Mouse (Mus musculus) adrenal gland, adult (tissue): Measurements from ENCODE around the gene Gm39566.

Source experiments
- DNase-seq, 2 experiments: peaks; one replicate each; pipeline ENCODE4 v3.0.0; 2022 to 2023; ENCODE audit warnings: low spot score in 1 of 2; ENCODE audit not compliant: inconsistent age in 2 of 2

Gene Gm39566

DNA sequence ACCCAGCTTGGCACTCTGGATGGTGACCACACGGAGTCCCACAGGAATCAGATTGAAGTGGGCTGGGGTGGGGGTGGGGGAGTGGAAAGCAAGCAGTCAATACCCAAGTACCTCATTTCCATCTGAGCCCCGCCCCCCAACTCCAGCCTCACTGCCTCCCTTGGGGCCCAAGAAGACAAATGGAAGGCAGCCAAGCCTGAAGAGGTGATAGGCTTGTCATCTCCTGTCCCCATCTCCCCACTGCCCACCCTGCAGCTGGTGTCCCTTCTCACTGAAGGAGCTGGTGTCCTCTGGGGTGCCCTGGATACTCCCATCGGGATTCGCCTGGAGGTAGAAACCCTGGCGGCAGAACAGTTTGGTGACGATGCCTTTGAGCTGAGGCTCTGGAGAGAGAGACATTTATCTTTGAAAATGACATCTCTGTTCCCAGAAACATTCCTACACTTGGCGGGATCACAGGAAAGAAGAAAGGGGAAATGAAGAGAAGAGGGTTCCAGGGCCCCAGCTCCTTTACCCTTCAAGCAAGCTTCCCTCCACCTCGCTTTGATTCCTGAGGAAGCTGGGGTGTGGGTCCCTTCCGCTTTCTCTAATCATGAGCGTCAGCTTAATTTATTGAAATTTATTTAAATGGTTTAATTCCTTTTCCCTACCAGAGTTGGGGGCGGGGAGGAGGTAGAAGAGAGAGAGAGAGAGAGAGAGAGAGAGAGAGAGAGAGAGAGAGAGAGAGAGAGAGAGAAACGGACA lies 15.5 kb downstream of the Gm39566 start:
- DNase-seq, result peak; percentile 50 to 66

DNA sequence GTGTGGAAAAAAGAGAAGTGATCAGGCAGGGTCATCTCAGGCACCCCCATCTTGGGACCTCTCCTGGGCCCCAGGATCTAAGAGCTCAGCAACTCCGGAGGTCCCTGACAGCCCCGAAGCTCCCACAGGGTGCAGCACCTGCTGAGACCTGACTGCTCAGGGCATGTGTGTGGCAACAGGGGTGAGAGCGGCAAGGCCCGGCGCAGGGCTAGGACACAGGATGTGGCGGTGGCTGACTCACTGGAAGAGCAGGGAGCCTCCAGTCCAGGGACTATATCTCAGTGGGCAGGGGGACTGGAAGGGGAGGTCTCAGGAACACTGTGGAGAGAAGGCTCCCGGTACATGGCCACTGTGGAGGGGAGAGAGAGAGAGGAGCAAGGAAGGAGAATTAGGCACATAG lies 17.2 kb downstream of the Gm39566 start:
- no peak for DNase-seq

DNA sequence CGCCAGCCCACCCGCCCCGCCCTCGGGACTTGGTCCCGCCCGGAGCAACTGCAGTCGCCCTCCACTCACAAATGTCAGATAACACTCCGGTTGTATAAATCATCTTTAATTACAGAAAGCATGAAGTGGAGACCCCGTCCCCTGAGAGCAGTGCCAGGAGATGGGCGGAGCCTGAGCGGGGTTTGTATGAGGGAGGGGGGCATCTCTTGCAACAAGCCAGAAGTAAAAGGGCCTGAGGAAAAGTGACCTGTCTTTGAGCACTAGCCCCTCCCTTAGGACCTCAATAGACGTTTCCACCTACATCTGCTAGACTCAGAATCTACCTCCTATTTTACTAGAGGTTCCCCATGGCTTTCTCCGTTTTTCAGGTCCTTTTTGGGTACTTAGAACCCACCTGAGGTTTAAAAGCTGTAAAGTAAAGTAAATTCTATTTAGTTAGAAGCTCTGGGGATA lies 19.1 kb downstream of the Gm39566 start:
- no peak for DNase-seq

DNA sequence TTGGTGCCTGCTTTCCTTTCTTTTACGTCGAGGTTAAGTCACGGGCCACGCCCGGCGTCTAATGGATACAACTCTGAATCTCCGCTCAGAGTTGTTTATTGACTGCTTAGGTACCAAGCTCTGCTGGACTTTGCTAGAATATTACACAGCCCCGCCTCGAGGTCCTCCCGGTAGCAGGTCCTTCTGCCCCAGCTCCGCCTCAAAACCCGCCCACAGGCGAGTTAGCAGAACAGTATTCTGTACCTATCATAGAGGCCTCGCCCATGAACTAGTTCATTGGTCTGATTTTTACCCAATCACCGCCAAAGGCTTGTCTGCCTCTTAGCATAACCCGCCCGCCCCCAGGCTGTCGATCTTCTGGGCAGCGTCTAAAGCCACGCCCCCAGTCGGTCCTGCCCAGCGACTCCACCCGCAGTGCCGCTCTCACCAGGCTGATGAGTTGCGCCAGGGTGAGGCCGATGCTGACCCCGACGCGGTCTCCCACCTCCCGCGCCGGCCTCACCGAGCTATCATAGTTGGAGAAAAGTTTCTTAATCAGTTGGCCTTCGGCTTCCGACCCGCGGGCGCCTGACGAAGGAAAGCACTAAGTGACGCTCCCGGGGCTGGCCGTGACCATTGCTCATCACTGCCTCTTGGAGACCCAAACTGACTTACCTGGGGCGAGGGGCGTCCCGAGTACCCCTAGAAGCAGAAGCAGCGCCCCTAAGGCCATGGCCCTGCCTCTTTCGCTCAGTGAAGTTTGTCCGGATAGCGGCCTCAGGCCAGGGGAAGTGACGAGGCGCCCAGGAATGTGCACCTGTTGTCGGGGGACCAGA lies 19.7 kb downstream of the Gm39566 start, which contains the start of gene Chrnb1:
TSS of gene Chrnb1 (minus strand) at position 776 of the 815 bp plus-strand sequence.
- peak; percentile 96 to 97 for DNase-seq

DNA sequence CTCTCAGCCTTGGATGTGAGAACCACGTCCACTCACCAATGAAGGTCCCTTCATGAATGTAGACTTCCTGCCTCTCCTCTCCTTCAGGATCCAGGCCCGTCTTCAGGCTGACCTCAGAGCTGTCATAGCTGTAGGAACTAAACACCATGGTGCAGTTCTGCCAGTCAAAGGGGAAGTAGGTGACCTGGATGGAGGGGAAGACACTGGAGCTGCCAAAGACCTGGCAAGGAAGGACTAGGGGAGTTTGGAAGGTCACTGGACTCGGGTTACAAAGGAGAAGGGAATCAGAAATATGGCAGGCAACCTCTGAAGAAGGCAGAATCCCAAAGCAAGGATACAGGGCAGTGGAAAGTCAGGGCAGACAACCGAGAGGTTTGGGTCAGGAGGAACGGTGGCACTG lies 21.7 kb downstream of the Gm39566 start:
- DNase-seq, result no peak

DNA sequence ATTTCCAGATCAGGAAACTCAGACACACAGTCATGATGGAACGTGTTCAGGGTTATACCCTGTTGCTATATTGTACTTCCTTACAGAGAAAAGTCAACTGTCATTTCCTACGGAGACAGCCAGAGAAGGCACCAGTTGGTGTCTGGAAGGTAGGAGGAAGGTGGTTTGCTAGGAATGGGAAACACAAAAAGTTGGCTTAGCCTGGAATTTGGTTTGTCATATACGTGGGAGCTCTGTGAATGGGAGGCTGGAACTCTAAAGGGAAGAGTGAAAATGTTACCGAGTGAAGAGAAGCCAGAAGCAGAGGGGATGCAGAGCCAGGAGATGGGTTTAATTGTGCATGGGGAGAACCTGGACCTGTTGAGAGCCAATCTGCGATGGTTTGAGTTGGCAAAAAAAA lies 23.7 kb downstream of the Gm39566 start:
- DNase-seq, result no peak

DNA sequence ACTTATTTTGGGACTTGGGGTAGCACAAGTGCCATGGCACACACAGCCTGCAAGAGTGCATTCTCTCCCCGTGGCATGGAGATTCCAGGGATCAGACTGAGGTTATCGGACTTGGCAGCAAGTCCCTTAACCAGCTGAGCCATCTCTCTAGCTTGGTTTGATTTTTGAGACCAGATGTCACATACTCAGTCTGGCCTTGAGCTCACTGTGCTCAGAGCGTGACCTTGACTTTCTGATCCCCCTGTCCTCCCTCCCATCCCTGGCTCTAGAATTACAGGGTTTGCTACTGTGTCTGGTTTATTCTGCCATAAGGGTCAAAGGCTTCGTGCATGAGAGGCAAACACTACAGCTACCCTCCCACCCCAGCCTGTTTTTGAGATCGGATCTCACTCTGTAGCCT lies 25.7 kb downstream of the Gm39566 start:
- DNase-seq, result peak; percentile 82 to 84

DNA sequence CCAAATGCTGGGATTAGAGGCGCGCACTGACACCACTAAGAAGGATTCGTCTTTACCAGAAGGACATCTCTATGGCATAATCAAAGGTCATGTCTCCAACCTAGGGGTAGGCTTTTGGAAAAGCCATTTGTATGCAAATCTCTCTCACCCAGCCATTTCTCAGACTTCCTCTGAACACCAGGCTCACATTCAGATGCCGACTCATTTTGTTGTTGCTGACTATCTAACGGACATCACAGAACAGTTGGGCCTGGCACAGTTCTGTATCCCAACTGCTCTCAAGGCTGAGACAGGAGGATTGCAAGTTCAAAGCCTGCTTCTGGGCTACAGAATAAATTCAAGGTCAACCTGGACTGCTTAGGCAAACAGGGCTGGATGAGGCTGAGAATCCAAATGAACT lies 27.8 kb downstream of the Gm39566 start:
- no peak for DNase-seq

DNA sequence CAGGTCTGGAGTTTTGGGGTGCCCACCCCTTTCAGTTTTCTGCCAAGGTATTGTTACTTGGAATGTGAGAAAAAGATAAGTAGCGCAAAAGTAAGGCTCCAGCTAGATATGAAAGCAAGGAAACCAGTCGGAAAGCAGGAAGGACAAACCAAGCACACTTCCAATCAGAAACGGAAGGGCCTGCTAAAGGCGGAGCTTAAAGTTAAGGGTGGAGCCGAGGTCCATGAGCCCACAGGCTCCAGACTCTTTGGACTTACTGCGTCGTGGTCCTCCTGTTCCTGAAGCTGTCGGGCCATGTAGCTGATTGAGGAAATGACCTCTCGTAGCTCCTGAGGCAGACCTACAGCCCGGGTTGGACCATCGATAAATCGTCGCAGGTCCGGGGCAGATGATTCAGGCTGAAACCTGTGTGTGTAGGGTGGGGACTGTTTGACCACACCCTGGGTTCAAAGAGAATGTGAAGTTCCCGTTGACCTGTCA lies 30.3 kb downstream of the Gm39566 start:
- DNase-seq, result peak; percentile 42 to 77

DNA sequence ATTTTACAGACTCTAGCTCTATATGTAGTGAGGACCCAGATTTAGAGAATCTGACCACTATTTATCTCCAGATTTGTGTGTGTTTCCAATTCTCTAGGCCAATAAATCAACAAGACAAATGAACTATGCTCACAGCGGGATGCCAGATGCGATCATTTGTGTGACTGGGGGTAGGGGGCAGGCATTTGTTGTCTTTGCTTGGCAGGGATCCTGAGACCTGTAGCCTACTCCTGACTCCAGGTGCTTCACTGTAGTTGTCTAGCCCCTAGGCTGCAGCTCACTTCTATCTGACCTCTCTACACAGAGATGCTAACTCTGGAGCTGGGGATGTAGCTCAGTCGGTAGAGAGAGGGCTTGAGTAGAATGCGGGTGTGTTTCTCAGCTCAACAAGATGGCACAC lies 33.3 kb downstream of the Gm39566 start:
- no peak for DNase-seq

DNA sequence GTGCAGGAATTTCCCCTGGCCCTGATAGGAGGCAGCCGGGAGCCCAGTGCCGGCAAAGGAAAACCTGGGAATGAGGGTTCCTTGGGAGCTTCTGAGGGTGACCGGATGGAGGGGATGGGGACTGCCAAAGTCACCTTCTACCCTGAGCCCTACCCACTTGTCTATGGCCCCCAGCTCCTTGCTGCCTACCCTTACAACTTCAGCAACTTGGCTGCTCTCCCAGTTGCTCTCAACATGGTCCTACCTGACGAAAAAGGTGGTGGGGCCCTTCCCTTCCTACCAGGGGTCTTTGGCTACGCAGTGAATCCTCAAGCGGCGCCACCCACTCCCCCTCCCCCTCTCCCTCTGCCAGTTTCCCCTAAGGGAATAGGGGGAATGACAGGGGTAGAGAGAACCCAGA lies 36.1 kb downstream of the Gm39566 start:
- no peak for DNase-seq

DNA sequence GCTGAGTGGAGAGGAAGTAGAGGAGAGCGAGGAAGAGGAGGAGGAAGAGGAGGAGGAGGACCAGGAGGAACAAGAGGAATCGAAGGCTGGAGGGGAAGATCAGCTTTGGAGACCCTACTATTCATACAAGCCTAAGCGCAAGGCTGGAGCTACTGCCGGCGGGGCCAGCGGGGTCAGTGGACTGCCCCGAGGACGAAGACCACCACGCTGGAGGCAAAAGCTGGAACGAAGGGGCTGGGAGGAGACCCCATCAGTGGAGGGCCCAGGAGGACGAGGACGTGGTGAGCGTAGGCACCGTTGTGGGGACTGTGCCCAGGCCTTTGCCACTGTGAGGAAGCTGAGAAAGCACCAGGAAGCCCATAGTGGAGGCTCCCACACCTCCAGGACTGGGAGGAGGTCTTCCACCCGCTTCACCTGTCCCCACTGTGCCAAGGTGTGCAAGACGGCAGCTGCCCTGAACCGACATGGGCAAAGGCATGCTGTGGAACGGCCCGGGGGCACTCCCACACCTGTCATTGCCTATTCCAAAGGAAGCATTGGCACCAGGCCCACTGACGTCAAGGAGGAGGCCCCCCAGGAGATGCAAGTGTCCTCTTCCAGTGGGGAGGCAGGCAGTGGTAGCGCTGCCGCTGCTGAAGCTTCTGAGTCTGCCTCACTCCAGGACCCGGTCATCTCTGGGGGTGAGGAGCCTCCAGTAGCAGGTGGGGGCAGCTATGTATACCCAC lies 36.7 kb downstream of the Gm39566 start:
- DNase-seq, result no peak

DNA sequence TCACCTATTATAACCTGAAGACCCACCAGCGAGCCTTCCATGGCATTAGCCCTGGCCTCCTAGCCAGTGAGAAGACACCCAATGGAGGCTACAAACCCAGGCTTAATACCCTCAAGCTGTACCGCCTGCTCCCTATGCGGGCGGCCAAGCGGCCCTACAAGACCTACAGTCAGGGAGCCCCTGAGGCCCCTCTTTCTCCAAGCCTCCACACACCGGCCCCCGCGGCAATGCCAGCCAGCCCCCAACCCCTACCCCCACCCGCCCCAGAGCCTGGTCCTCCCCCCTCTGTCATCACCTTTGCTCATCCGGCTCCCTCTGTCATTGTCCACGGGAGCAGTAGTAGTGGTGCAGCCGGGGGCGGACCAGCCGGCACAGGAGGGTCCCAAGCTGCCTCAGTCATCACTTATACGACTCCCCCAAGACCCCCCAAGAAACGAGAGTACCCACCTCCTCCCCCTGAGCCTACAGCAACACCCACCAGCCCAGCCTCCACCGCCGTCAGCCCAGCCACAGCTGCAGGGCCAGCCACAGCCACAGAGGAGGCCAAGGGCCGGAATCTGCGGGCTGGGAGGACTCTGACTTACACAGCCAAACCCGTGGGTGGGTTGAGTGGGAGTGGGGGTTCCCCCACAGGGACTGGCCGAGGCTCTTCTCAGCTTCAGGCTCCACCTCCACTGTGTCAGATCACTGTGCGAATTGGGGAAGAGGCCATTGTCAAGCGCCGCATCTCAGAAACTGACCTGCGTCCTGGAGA lies 37.4 kb downstream of the Gm39566 start:
- DNase-seq, result no peak

DNA sequence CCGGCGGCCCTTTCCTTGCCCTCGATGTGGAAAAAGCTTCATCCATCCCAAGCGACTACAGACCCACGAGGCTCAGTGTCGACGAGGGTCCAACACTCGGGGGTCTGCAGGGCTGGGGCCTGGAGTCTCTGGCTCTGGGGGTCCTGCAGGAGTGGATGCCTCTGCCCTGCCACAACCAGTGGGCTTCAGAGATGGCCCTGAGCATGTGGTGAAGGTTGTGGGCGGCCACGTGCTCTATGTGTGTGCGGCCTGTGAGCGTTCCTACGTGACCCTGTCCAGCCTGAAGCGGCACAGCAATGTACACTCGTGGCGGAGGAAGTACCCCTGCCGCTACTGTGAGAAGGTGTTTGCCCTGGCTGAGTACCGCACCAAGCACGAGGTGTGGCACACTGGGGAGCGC lies 38.6 kb downstream of the Gm39566 start:
- no peak for DNase-seq

DNA sequence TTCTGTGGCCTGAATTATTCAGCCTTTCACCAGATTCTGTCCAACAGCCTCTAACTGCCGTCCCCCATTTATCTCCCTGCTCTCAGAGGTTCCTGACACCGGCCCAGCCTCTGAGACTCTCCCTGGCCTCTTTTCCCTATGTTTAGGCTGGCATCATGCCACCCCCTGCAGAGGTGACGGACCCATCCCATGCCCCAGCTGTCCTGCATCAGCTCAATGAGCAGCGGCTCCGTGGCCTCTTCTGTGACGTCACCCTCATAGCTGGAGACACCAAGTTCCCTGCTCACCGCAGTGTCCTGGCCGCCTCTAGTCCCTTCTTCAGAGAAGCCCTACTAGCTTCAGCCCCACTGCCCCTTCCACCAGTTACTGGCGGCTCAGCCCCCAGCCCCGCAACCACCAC lies 39.4 kb downstream of the Gm39566 start:
- no peak for DNase-seq

DNA sequence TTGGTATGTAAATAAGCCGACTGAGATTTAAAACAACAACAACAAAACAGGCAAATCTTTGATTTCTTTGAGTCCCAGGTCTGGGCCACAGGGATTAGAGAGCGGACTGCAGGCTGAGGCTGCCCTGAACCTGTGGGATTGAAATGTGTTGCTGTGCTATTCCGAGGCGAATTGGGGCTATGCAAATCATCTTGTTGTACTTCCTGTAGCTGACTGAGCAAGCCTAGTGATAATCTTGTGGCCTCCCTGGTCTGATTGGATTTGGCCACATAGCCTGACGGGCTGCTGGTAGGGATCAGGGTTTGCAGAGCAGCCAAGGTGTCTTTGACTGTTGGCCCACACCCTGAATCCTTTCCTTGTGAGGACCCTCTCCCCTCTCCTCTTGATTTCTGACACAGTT lies 40.1 kb downstream of the Gm39566 start:
- no peak for DNase-seq

DNA sequence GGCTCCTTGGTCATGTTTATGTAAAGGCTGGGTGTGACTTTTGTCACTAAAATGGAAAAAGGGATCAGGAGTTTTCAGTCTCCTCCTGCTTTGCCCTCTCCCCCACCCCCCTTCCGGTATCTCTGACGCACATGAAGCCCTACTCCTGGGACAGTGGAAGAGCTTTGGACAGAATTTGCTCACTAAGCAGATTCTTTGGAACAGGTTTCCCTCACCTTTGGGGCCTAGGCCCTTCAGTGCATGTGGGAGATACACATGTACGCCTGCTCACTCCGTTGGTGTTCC lies 47.5 kb downstream of the Gm39566 start:
- DNase-seq, result no peak

DNA sequence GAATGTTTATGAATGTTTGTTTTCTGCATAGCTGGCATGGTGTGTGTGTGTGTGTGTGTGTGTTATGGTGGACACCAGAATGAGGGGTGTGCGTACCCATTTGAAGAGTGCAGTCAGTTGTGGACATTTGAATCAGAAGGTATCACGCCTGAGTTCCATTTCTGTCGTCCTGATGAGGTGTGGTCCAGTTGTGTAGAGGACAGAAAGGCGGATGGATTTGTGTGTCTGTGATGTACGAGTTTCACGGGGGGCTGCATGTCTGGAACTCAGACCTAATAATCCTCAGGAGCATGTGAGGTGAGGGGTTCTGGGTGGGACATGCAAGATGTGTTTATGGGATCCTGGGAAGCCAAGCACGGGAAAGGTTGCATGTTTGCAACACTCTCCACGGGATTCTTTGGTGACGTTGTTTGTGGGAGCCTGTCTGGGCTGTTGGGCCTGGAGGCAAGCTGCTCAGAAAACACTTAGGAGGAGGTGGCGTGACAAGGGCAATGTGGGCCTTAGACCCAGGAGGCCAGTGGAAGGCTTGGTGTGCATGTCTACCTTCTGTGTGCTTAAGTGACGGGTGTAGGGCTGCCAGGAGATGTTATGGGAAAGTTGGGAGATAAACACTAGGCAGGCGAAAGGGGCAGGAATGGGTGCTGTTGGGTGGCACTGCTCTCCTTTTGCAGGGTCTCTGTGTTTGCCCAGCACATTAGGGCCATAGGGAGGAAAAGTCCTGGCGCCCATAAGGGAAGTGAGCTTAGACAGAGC lies 48.0 kb downstream of the Gm39566 start:
- DNase-seq, result peak in 1 of 2 experiments; percentile 58

DNA sequence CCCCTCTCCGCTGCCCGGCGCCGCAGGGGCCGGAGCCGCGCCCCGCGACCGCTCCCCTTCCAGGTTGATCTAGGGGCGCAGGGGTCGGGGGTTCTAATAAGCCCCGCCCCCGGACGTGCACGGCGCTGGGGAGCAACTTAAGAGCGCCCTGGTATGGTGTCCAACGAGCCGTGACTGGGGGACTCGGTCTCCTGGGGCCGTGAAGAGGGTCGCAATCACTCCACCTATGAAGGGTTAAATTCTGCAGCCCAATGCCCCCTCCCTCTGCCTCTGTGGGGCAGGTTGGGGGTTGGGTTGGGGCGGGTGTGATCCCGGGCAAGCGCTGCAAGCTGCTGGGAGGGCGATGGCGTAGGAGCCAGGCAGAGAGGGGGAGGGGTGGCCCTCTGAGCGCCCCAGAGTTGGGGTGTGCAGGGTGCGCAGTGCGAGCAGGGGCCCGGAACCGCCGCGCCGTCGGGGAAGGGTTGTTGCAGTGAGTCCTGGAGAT lies 48.9 kb downstream of the Gm39566 start:
- peak; percentile 86 to 94 for DNase-seq
